Mouse (Mus musculus): ENCODE data around the gene Slxl1.
"Not testable (repeated sequence)": the region's sequence is repeated elsewhere in the genome, so short reads cannot be mapped to it uniquely, and the experiment has no call there.

Slxl1 gene
- long read RNA-seq, experiment 1, result 0 reads
- long read RNA-seq, experiment 2, result 0 reads

DNA sequence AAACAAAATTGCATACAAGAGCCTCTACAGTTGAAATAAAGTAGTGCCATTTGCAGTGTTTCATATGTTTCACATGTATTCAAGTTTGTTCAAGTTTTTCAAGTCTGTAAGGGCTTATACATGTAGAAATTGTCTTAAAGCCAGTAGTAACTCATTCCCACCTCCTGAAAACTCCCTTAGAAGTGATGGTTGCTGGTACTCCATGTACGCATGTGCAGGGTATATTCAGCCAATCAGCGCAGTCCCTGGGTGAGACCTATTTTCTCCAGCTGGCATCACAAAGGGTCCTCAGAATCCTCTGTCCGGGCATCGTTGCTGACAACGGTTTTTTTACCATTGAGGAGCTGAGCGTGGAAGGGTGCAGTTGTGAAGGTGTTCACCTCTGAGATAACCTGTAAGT lies at the start of gene Slxl1:
Gene Slxl1 (plus strand): TSS at position 301 of the 400 bp plus-strand sequence.
- intact Hi-C loops (cut with DNase I), result not testable (repeated sequence)

All from adrenal gland (tissue).